Mouse (Mus musculus): Measurements from ENCODE around the gene Spock2. TPM values are rescaled to one million over a fixed set of nuclear protein-coding genes. Genes with fewer than 3 reads are reported as not detected.
"Not testable (repeated sequence)": the region's sequence is repeated elsewhere in the genome, so short reads cannot be mapped to it uniquely, and the experiment has no call there.

Gene Spock2
- total RNA-seq, 2 experiments from 2014 or later = 562 to 569 TPM

GRCm38 (mm10) chr10:60173035-60173434 lies 67.0 kb downstream of the Spock2 start:
- intact Hi-C loops (cut with DNase I) = no loop called here
- peak; percentile 88 to 89 for DNase-seq (ENCODE audit: low spot score in 2 of 2)

GRCm38 (mm10) chr10:60174506-60174905 lies 68.5 kb downstream of the Spock2 start:
- intact Hi-C loops (cut with DNase I) = no loop called here

GRCm38 (mm10) chr10:60175306-60175705 lies 69.3 kb downstream of the Spock2 start:
- intact Hi-C loops (cut with DNase I); DNase-seq (ENCODE audit: low spot score in 2 of 2): not testable (repeated sequence)

More at GRCm38 (mm10) chr10:60174506-60174905, 68.5 kb downstream of the Spock2 start:
- DNase-seq (ENCODE audit: low spot score in 2 of 2) = no peak

Small RNAs within 50 kb of the gene (microRNA-seq; reads per million reads assigned to microRNA genes)
- gene Mir6906 = 3.8 reads per million, percentile 10 among the genes with 10 or more reads in this experiment

Other genes with a start within 250 kb of the Spock2 start
- gene Dnajb12, start 226.7 kb upstream of the Spock2 start, total RNA-seq (2021) = 10 to 100 TPM; 51.8 to 56.0 TPM
- 10 to 100 TPM; 33.5 to 58.5 TPM for gene Ddit4, start 154.4 kb upstream of the Spock2 start, total RNA-seq (2021)
- 10 to 100 TPM; 16.2 to 17.4 TPM for gene Ascc1, start 103.4 kb upstream of the Spock2 start, total RNA-seq (2021)
- gene Anapc16, start 103.1 kb upstream of the Spock2 start, total RNA-seq (2021) = 10 to 100 TPM; 62.0 to 66.6 TPM
- 1 to 10 TPM; 1.6 to 2.2 TPM for gene Chst3, start 113.0 kb downstream of the Spock2 start, total RNA-seq (2021)
- 1,000 to 10,000 TPM; 1,489 to 1,662 TPM for gene Psap, start 171.4 kb downstream of the Spock2 start, total RNA-seq (2021)
- 10 to 100 TPM; 25.2 to 27.8 TPM for gene Vsir, start 240.6 kb downstream of the Spock2 start, total RNA-seq (2021)

Measured in left cerebral cortex, postnatal 36 days (tissue).